Mouse (Mus musculus) liver, embryonic 13.5 days (tissue): ENCODE results near the gene Pitpnc1. TPM values are rescaled to one million over a fixed set of nuclear protein-coding genes. Genes with fewer than 3 reads are reported as not detected.
A peak's percentile ranks its signal among the peaks of the same experiment; 100 is the strongest.

Experiments used
- ATAC-seq: fragments of 200-750 bp; cut with Nextera tagmentation; 2 replicates; pipeline ENCODE4 v1.8.0; 2017; ENCODE audit warnings: low read depth, mild to moderate bottlenecking, moderate number of reproducible peaks, moderate library complexity
- DNase-seq: peaks from one replicate; pipeline ENCODE4 v3.0.0; 2022
- H3K27ac ChIP-seq: fragments of 300-500 bp; sonication (generic); 2 replicates; pipeline ENCODE4 v1.5.1; 2015; ENCODE audit warnings: moderate library complexity, mild to moderate bottlenecking, inconsistent platforms
- H3K27me3 ChIP-seq: fragments of 300-500 bp; sonication (generic); 2 replicates; pipeline ENCODE4 v1.6.1; 2015; ENCODE audit warnings: mild to moderate bottlenecking, inconsistent platforms
- H3K36me3 ChIP-seq: fragments of 300-500 bp; sonication (generic); 2 replicates; pipeline ENCODE4 v1.6.1; 2015; ENCODE audit warnings: mild to moderate bottlenecking, inconsistent platforms
- H3K4me1 ChIP-seq: fragments of 300-500 bp; sonication (generic); replicated peaks from 2 replicates; pipeline ENCODE4 v1.6.1; 2015; ENCODE audit warnings: inconsistent platforms
- H3K4me2 ChIP-seq: fragments of 300-500 bp; sonication (generic); 2 replicates; pipeline ENCODE4 v1.6.1; 2015; ENCODE audit warnings: inconsistent platforms, mild to moderate bottlenecking, moderate library complexity
- H3K4me3 ChIP-seq: fragments of 300-500 bp; sonication (generic); replicated peaks from 2 replicates; pipeline ENCODE4 v1.5.1; 2015; ENCODE audit warnings: mild to moderate bottlenecking, inconsistent platforms
- H3K9ac ChIP-seq: fragments of 300-500 bp; sonication (generic); 2 replicates; pipeline ENCODE4 v1.6.1; 2015; ENCODE audit warnings: mild to moderate bottlenecking, inconsistent platforms
- H3K9me3 ChIP-seq: fragments of 300-500 bp; sonication (generic); replicated peaks from 2 replicates; pipeline ENCODE4 v1.6.1; 2016; ENCODE audit warnings: inconsistent platforms
- WGBS: fragments of 180-500 bp; shearing (Covaris S2); methylation state at CpG from one replicate; pipeline ENCODE4 v1.1.7; 2015; ENCODE audit not compliant: insufficient replicate concordance; 5-methylcytosine and 5-hydroxymethylcytosine counted together
- polyA plus RNA-seq: library from polyadenylated mRNA; unstranded; fragments of >200 nt; fragmentation: Nextera tagmentation; extraction: Ambion mirVana; gene quantifications from 2 replicates; pipeline ENCODE4 v1.2.1, GENCODE M21; 2015

Gene Pitpnc1
- polyA plus RNA-seq, 1 experiment from 2014 or later = 7.4 TPM

GRCm38 (mm10) chr11:107272351-107272975 lies 198.0 kb downstream of the Pitpnc1 start:
- H3K36me3 ChIP-seq = peaks cover 7% of the 10 kb centered on the region; the same call in 1 of the 2 replicates
- no peaks in the 10 kb centered on the region for H3K27me3 ChIP-seq
- ATAC-seq (no peak), DNase-seq (no peak)
- WGBS = 83% methylated on average over 11 of the region's 11 CpGs
- no peak overlapping the region for H3K27ac ChIP-seq
- peaks cover 7% of the 10 kb centered on the region; the same call in 1 of the 2 replicates for H3K9me3 ChIP-seq
- no peak overlapping the region for H3K9ac ChIP-seq
- peaks cover 14% of the 10 kb centered on the region for H3K4me1 ChIP-seq
- H3K4me2 ChIP-seq = no peak overlapping the region
- no peak overlapping the region for H3K4me3 ChIP-seq

- H3K9ac ChIP-seq = no peak overlapping the region
- peaks cover 7% of the 10 kb centered on the region; the same call in 1 of the 2 replicates for H3K9me3 ChIP-seq
- H3K4me1 ChIP-seq = no peaks in the 10 kb centered on the region; the same call in 1 of the 2 replicates
- H3K36me3 ChIP-seq = peaks cover 7% of the 10 kb centered on the region; the same call in 1 of the 2 replicates
- no peak for DNase-seq
- 77% methylated on average over 9 of the region's 9 CpGs for WGBS
- no peak for ATAC-seq
- no peak overlapping the region for H3K4me3 ChIP-seq
- H3K4me2 ChIP-seq = no peak overlapping the region
- no peaks in the 10 kb centered on the region for H3K27me3 ChIP-seq
- H3K27ac ChIP-seq = no peak overlapping the region; the same call in 1 of the 2 replicates
These were observed 199.9 kb downstream of the Pitpnc1 start for GRCm38 (mm10) chr11:107270564-107270963.

GRCm38 (mm10) chr11:107267522-107267921 lies 203.0 kb downstream of the Pitpnc1 start:
- DNase-seq (no peak), ATAC-seq (no peak)
- Histone ChIP-seq H3K27ac (no peak overlapping the region), H3K36me3 (peaks cover 7% of the 10 kb centered on the region; the same call in 1 of the 2 replicates), H3K27me3 (no peaks in the 10 kb centered on the region), H3K9me3 (peaks cover 7% of the 10 kb centered on the region; the same call in 1 of the 2 replicates), H3K4me1 (peaks cover 4% of the 10 kb centered on the region; the same call in 1 of the 2 replicates), H3K9ac (no peak overlapping the region), H3K4me3 (no peak overlapping the region), H3K4me2 (no peak overlapping the region)
- 95% methylated on average over 3 of the region's 3 CpGs for WGBS

- WGBS = 85% methylated on average over 4 of the region's 4 CpGs
- no peak for DNase-seq
These were observed 204.6 kb downstream of the Pitpnc1 start for GRCm38 (mm10) chr11:107265861-107266260.

GRCm38 (mm10) chr11:107264889-107265615 lies 205.4 kb downstream of the Pitpnc1 start:
- H3K9ac ChIP-seq = no peak overlapping the region
- H3K9me3 ChIP-seq = peaks cover 7% of the 10 kb centered on the region; the same call in 1 of the 2 replicates
- ATAC-seq = no peak
- peaks cover 7% of the 10 kb centered on the region; the same call in 1 of the 2 replicates for H3K36me3 ChIP-seq
- H3K4me2 ChIP-seq = no peak overlapping the region
- 75% methylated on average over 20 of the region's 20 CpGs for whole genome bisulfite sequencing
- no peak overlapping the region for H3K4me3 ChIP-seq
- no peaks in the 10 kb centered on the region for H3K27me3 ChIP-seq
- 0 out of 2 replicates have a peak, but pooled peaks cover 4% of the 10 kb centered on the region for H3K4me1 ChIP-seq
- DNase-seq = no peak
- no peak overlapping the region for H3K27ac ChIP-seq

More at GRCm38 (mm10) chr11:107265861-107266260, 204.6 kb downstream of the Pitpnc1 start:
- H3K4me3 ChIP-seq = no peak overlapping the region
- no peaks in the 10 kb centered on the region for H3K27me3 ChIP-seq
- H3K9me3 ChIP-seq = peaks cover 7% of the 10 kb centered on the region; the same call in 1 of the 2 replicates
- no peak overlapping the region for H3K9ac ChIP-seq
- no peak overlapping the region for H3K27ac ChIP-seq
- H3K4me1 ChIP-seq = peaks cover 4% of the 10 kb centered on the region; the same call in 1 of the 2 replicates
- no peak overlapping the region for H3K4me2 ChIP-seq
- peaks cover 7% of the 10 kb centered on the region; the same call in 1 of the 2 replicates for H3K36me3 ChIP-seq
- no peak for ATAC-seq

GRCm38 (mm10) chr11:107263838-107264237 lies 206.7 kb downstream of the Pitpnc1 start:
- WGBS = 65% methylated on average over 9 of the region's 9 CpGs
- ATAC-seq = peak; percentile 45
- Histone ChIP-seq H3K27me3 (no peaks in the 10 kb centered on the region), H3K4me1 (0 out of 2 replicates have a peak, but pooled peaks cover 4% of the 10 kb centered on the region), H3K9me3 (peaks cover 7% of the 10 kb centered on the region; the same call in 1 of the 2 replicates), H3K36me3 (peaks cover 7% of the 10 kb centered on the region; the same call in 1 of the 2 replicates), H3K4me3 (no peak overlapping the region), H3K4me2 (no peak overlapping the region), H3K27ac (no peak overlapping the region), H3K9ac (no peak overlapping the region)
- no peak for DNase-seq

GRCm38 (mm10) chr11:107259428-107259827 lies 211.1 kb downstream of the Pitpnc1 start:
- Histone ChIP-seq H3K9me3 (no peaks in the 10 kb centered on the region), H3K4me3 (no peak overlapping the region), H3K4me2 (no peak overlapping the region), H3K27me3 (no peaks in the 10 kb centered on the region), H3K36me3 (no peaks in the 10 kb centered on the region), H3K27ac (no peak overlapping the region), H3K4me1 (no peaks in the 10 kb centered on the region), H3K9ac (no peak overlapping the region)
- WGBS = 87% methylated on average over 7 of the region's 7 CpGs
- ATAC-seq (no peak), DNase-seq (no peak)

GRCm38 (mm10) chr11:107255185-107255584 lies 215.3 kb downstream of the Pitpnc1 start:
- Histone ChIP-seq H3K9me3 (no peaks in the 10 kb centered on the region), H3K4me1 (no peaks in the 10 kb centered on the region), H3K9ac (no peak overlapping the region), H3K27me3 (no peaks in the 10 kb centered on the region), H3K27ac (no peak overlapping the region), H3K4me2 (no peak overlapping the region), H3K4me3 (no peak overlapping the region), H3K36me3 (peaks cover 14% of the 10 kb centered on the region)
- DNase-seq (no peak), ATAC-seq (no peak)
- WGBS = 79% methylated on average over 11 of the region's 11 CpGs

- WGBS = 83% methylated on average over 7 of the region's 7 CpGs
- H3K4me3 ChIP-seq = no peak overlapping the region
- ATAC-seq = no peak
- no peaks in the 10 kb centered on the region for H3K27me3 ChIP-seq
- DNase-seq = no peak
- H3K27ac ChIP-seq = no peak overlapping the region
- no peaks in the 10 kb centered on the region for H3K9me3 ChIP-seq
- peaks cover 14% of the 10 kb centered on the region for H3K36me3 ChIP-seq
- H3K4me2 ChIP-seq = no peak overlapping the region
- H3K9ac ChIP-seq = no peak overlapping the region
- no peaks in the 10 kb centered on the region for H3K4me1 ChIP-seq
These were observed 216.3 kb downstream of the Pitpnc1 start for GRCm38 (mm10) chr11:107254181-107254580.

- ATAC-seq (no peak), DNase-seq (no peak)
- no peaks in the 10 kb centered on the region for H3K9me3 ChIP-seq
- H3K36me3 ChIP-seq = peaks cover 22% of the 10 kb centered on the region
- no peak overlapping the region for H3K4me2 ChIP-seq
- H3K27me3 ChIP-seq = no peaks in the 10 kb centered on the region
- H3K9ac ChIP-seq = no peak overlapping the region
- no peak overlapping the region for H3K4me3 ChIP-seq
- no peaks in the 10 kb centered on the region for H3K4me1 ChIP-seq
- no peak overlapping the region for H3K27ac ChIP-seq
- 87% methylated on average over 10 of the region's 10 CpGs for WGBS
These were observed 218.5 kb downstream of the Pitpnc1 start for GRCm38 (mm10) chr11:107252026-107252425.

GRCm38 (mm10) chr11:107251460-107251859 lies 219.0 kb downstream of the Pitpnc1 start:
- H3K4me3 ChIP-seq = no peak overlapping the region
- H3K4me2 ChIP-seq = no peak overlapping the region
- DNase-seq (no peak), ATAC-seq (no peak)
- no peaks in the 10 kb centered on the region for H3K4me1 ChIP-seq
- no peaks in the 10 kb centered on the region for H3K27me3 ChIP-seq
- H3K9me3 ChIP-seq = no peaks in the 10 kb centered on the region
- H3K27ac ChIP-seq = no peak overlapping the region
- peaks cover 22% of the 10 kb centered on the region for H3K36me3 ChIP-seq
- no peak overlapping the region for H3K9ac ChIP-seq
- 79% methylated on average over 7 of the region's 7 CpGs for WGBS
